Mouse (Mus musculus) limb, embryonic 14.5 days (tissue): ENCODE results near the gene Prph. TPM values are rescaled to one million over a fixed set of nuclear protein-coding genes. Genes with fewer than 3 reads are reported as not detected.
"Not testable (repeated sequence)": the region's sequence is repeated elsewhere in the genome, so short reads cannot be mapped to it uniquely, and the experiment has no call there.

Source experiments
- ATAC-seq: fragments of 200-750 bp; cut with Nextera tagmentation; 2 replicates; pipeline ENCODE4 v1.8.0; 2017; ENCODE audit warnings: low read depth, moderate number of reproducible peaks, moderate TSS enrichment; ENCODE audit not compliant: low FRiP score
- DNase-seq: peaks from one replicate; pipeline ENCODE4 v3.0.0-alpha.2; 2015; ENCODE audit warnings: low spot score
- H3K27ac ChIP-seq: fragments of 300-500 bp; sonication (generic); replicated peaks from 2 replicates; pipeline ENCODE4 v1.5.1; 2014; ENCODE audit warnings: low read depth, mild to moderate bottlenecking, low read length, moderate library complexity, mixed read lengths
- H3K27me3 ChIP-seq: fragments of 300-500 bp; sonication (generic); 2 replicates; pipeline ENCODE4 v1.6.1; 2014; ENCODE audit warnings: low read length, mixed read lengths; ENCODE audit not compliant: control insufficient read depth, insufficient read depth
- H3K36me3 ChIP-seq: fragments of 300-500 bp; sonication (generic); 2 replicates; pipeline ENCODE4 v1.6.1; 2014; ENCODE audit warnings: mild to moderate bottlenecking, low read length, moderate library complexity, mixed read lengths; ENCODE audit not compliant: control insufficient read depth, insufficient read depth
- H3K4me1 ChIP-seq: fragments of 300-500 bp; sonication (generic); 2 replicates; pipeline ENCODE4 v1.6.1; 2014; ENCODE audit warnings: antibody characterized with exemption, low read length, mixed read lengths; ENCODE audit not compliant: control insufficient read depth, insufficient read depth
- H3K4me2 ChIP-seq: fragments of 300-500 bp; sonication (generic); replicated peaks from 2 replicates; pipeline ENCODE4 v1.6.1; 2014; ENCODE audit warnings: low read depth, mild to moderate bottlenecking, low read length, moderate library complexity; ENCODE audit not compliant: severe bottlenecking
- H3K4me3 ChIP-seq: fragments of 300-500 bp; sonication (generic); replicated peaks from 2 replicates; pipeline ENCODE4 v1.5.1; 2014; ENCODE audit warnings: low read length
- H3K9ac ChIP-seq: fragments of 300-500 bp; sonication (generic); 2 replicates; pipeline ENCODE4 v1.6.1; 2014; ENCODE audit warnings: mild to moderate bottlenecking, low read depth, low read length, moderate library complexity; ENCODE audit not compliant: severe bottlenecking
- H3K9me3 ChIP-seq: fragments of 300-500 bp; sonication (generic); 2 replicates; pipeline ENCODE4 v1.6.1; 2016; ENCODE audit warnings: low read length; ENCODE audit not compliant: control insufficient read depth
- POLR2A ChIP-seq: fragments of 200-500 bp; IDR thresholded peaks from 2 replicates; pipeline ENCODE4 v1.8.0; 2012; ENCODE audit warnings: inconsistent platforms, mild to moderate bottlenecking, moderate library complexity, borderline replicate concordance; ENCODE audit not compliant: insufficient read depth, insufficient read length; ENCODE audit errors: extremely low read depth
- WGBS: fragments of 180-500 bp; shearing (Covaris S2); extraction: QIAGEN DNeasy Blood & Tissue Kit; methylation state at CpG from one replicate; pipeline ENCODE4 v1.1.7; 2014; 5-methylcytosine and 5-hydroxymethylcytosine counted together
- polyA plus RNA-seq, 2 experiments: library from polyadenylated mRNA; depleted of rRNA in 1 of 2; stranded (reverse) in 1 of 2; unstranded in 1 of 2; fragments of >200 nt; fragmentation: Nextera tagmentation in 1 of 2; extraction: Ambion mirVana in 1 of 2; gene quantifications; 2 replicates each; pipeline versions ENCODE4 v1.2.1 to v1.2.3; 2012 to 2014

Gene Prph
- polyA plus RNA-seq, 2 experiments, result 1.3 to 4.2 TPM

GRCm38 (mm10) chr15:99071988-99072387, 17.0 kb downstream of the Prph start:
- ATAC-seq (no peak), DNase-seq (no peak)
- no peaks in the 10 kb centered on the region for H3K9me3 ChIP-seq
- 91% methylated on average over 1 of the region's 1 CpGs for WGBS
- no peaks in the 10 kb centered on the region for H3K27me3 ChIP-seq
- no peak overlapping the region for H3K27ac ChIP-seq
- H3K9ac ChIP-seq, result no peak overlapping the region
- H3K36me3 ChIP-seq, result 0 out of 2 replicates have a peak, but pooled peaks cover under 1% of the 10 kb centered on the region
- no peak overlapping the region for H3K4me2 ChIP-seq
- no peak for TF ChIP-seq POLR2A
- no peak overlapping the region for H3K4me3 ChIP-seq
- H3K4me1 ChIP-seq, result peaks cover 13% of the 10 kb centered on the region

DNA sequence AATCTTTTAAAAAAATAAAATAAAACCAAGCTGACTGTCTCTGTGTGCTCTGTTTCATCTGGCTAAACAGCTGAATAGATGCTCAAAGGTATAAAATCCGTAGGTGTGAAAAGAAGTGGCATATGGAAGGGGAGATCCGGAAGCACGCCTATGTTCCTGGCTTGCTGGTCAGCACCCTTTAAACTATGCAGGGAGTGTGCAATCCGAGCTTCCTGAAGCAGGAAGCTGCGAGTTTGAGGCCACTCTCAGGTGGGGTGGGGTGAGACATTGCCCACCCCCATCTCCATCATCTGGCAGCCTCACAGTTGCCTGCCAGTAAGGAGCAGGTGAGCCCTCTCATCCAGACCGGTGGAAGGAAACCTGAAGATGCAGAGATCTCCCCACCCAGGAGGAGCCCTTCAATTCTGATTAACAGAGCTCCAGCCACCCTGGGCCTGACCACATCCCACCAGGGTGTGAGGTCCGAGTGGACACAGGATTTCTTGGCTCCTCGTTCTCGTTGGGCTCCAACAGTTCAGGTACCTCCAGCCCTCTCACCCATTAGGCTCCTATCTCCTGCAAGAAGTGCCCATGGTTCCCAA, 19.1 kb downstream of the Prph start, which contains the start of gene Troap:
TSS of gene Troap (plus strand) at position 557 of the 581 bp plus-strand sequence.
- Histone ChIP-seq H3K27me3 (no peaks in the 10 kb centered on the region), H3K9me3 (no peaks in the 10 kb centered on the region), H3K9ac (peak within 1 kb of the TSS; percentile 70), H3K36me3 (peaks cover 11% of the 10 kb centered on the region; the same call in 1 of the 2 replicates), H3K4me3 (peak within 1 kb of the TSS; percentile 64), H3K4me2 (peak within 1 kb of the TSS; percentile 85), H3K27ac (peak within 1 kb of the TSS; percentile 96), H3K4me1 (peaks cover 13% of the 10 kb centered on the region)
- DNase-seq (no peak), ATAC-seq (peak; percentile 20)
- WGBS, result 21% methylated on average over 9 of the region's 9 CpGs
- TF ChIP-seq POLR2A, result no peak

GRCm38 (mm10) chr15:99074600-99075333, 19.8 kb downstream of the Prph start:
- Histone ChIP-seq H3K4me3 (peak overlapping the region; percentile 64), H3K9me3 (no peaks in the 10 kb centered on the region), H3K4me2 (peak overlapping the region; percentile 85), H3K9ac (peak overlapping the region; percentile 70), H3K27me3 (no peaks in the 10 kb centered on the region), H3K27ac (peak overlapping the region; percentile 96), H3K36me3 (peaks cover 11% of the 10 kb centered on the region; the same call in 1 of the 2 replicates), H3K4me1 (peaks cover 13% of the 10 kb centered on the region)
- DNase-seq, result peak; percentile 98
- under 1% methylated on average over 44 of the region's 44 CpGs for WGBS
- ATAC-seq, result peak; percentile 98
- TF ChIP-seq POLR2A, result 0 out of 2 replicates have a peak, but pooled peaks have one; percentile 7

- not testable (repeated sequence) for H3K27ac ChIP-seq, H3K9me3 ChIP-seq, H3K27me3 ChIP-seq, H3K4me3 ChIP-seq, DNase-seq, ATAC-seq
- 99% methylated on average over 3 of the region's 3 CpGs for WGBS
- 0 out of 2 replicates have a peak overlapping the region, but pooled peaks have one; percentile 70 for H3K9ac ChIP-seq
- H3K4me1 ChIP-seq, result peaks cover 13% of the 10 kb centered on the region
- peak overlapping the region; percentile 85 for H3K4me2 ChIP-seq
- peaks cover 21% of the 10 kb centered on the region for H3K36me3 ChIP-seq
Observed at GRCm38 (mm10) chr15:99076011-99076410, 21.0 kb downstream of the Prph start.

GRCm38 (mm10) chr15:99078181-99078910, 23.4 kb downstream of the Prph start:
- Histone ChIP-seq H3K9ac (0 out of 2 replicates have a peak overlapping the region, but pooled peaks have one; percentile 16), H3K9me3 (no peaks in the 10 kb centered on the region), H3K4me1 (peaks cover 13% of the 10 kb centered on the region), H3K4me3 (no peak overlapping the region), H3K4me2 (no peak overlapping the region), H3K27ac (no peak overlapping the region), H3K36me3 (peaks cover 42% of the 10 kb centered on the region), H3K27me3 (no peaks in the 10 kb centered on the region)
- TF ChIP-seq POLR2A, result no peak
- ATAC-seq (no peak), DNase-seq (no peak)
- WGBS, result 83% methylated on average over 15 of the region's 15 CpGs
